Comparison of ENCODE assay signal across 7 mouse cellular contexts in the genomic region with DNA sequence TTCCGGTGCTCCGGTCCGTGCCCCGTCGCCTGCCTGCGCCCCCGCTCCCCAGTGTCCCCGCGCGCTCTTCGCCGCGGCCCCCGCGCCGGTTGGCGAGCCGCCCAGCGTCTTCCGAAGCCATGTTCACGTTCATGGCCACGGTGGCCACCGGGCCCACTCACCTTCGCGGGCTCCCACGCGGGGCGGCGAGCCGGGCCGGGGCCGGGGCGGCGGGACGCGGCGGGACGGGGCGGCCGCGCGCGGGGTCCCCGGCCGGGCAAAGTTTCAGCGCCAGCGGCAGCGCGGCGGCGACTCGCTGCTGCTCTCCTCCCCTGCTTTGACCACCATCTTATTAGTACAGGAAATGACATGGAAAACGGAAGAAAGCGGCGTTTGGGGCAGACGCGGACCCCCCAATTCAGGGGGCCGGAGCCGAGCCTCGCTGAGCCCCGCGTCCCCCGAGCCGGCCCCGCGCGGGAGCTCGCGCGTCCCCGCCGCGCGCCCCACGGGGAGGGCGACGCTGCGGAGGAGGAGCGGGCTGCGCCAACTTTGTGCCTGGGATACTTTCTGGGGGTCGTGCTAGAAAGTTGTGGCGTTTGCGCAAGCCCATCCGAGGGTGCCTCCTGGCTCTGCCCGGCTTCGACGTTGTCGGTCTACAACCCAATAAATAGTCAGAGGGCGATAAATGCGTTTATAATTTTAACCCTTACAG. TPM values are rescaled to one million over a fixed set of nuclear protein-coding genes. Genes with fewer than 3 reads are reported as not detected.
DNase-seq lines count a peak whose midpoint lies in the region; ATAC-seq and TF ChIP-seq lines count a peak whose summit lies in the region.

Gene Prdm11, minus strand, starts transcription at position 350 of the 691 bp plus-strand sequence.

- ATAC-seq in heart, embryonic 16.5 days (replicated peaks; ENCODE audit: extremely low read depth, insufficient read depth, low FRiP score): peak; percentile 37

- TF ChIP-seq POLR2A in testis, adult 2 months (IDR thresholded peaks at IDR 0.05; ENCODE audit: control insufficient read depth, low read depth, low read length): no peak; the same call in 1 of the 2 replicates
- no peak; the same call in 1 of the 2 replicates for TF ChIP-seq POLR2A in bone marrow, adult 2 months (IDR thresholded peaks at IDR 0.05; ENCODE audit: borderline replicate concordance, control insufficient read depth, low read depth, low read length)

- H3K4me2 ChIP-seq in heart, embryonic 16.5 days (ENCODE audit: low read depth, low read length): peak within 1 kb of the TSS; percentile 80

- H3K4me1 ChIP-seq in testis, adult 2 months (ENCODE audit: control insufficient read depth, insufficient read depth, low read length): peaks cover 12% of the 10 kb centered on the region
- peaks cover 1% of the 10 kb centered on the region for H3K4me1 ChIP-seq in bone marrow, adult 2 months (ENCODE audit: control insufficient read depth, insufficient read depth, low read length)
- peaks cover 50% of the 10 kb centered on the region for H3K4me1 ChIP-seq in heart, embryonic 16.5 days (ENCODE audit: control insufficient read depth, insufficient read depth, low read length)

- no peaks in the 10 kb centered on the region for H3K36me3 ChIP-seq in testis, adult 2 months (ENCODE audit: control insufficient read depth, insufficient read depth, low read length)
- no peaks in the 10 kb centered on the region for H3K36me3 ChIP-seq in heart, embryonic 16.5 days (ENCODE audit: control insufficient read depth, insufficient read depth)
- H3K36me3 ChIP-seq in macrophage (ENCODE audit: inconsistent target): no peaks in the 10 kb centered on the region

- no peaks in the 10 kb centered on the region for H3K9me3 ChIP-seq in heart, embryonic 16.5 days (replicated peaks; ENCODE audit: control insufficient read depth, low read length)

- H3K27me3 ChIP-seq in testis, adult 2 months (ENCODE audit: control insufficient read depth, insufficient read depth, low read length): no peaks in the 10 kb centered on the region
- no peaks in the 10 kb centered on the region for H3K27me3 ChIP-seq in heart, embryonic 16.5 days (ENCODE audit: control insufficient read depth, insufficient read depth, low read length)

- DNase-seq in testis, postnatal 14 days (ENCODE audit: low spot score): no peak
- DNase-seq in layer of hippocampus, postnatal 25 days (ENCODE audit: extremely low spot score in 1 of 2, low spot score in 1 of 2): peak in 1 of 2 experiments; percentile 22
- peak; percentile 64 for DNase-seq in testis, postnatal 10 days (ENCODE audit: low spot score)

- 2% methylated on average over 88 of the region's 90 CpGs for WGBS in bone marrow, adult 2 months
- 2% methylated on average over 79 of the region's 90 CpGs for WGBS in heart, embryonic 16.5 days
- WGBS in macrophage (ENCODE audit: missing documents): 2% methylated on average over 80 of the region's 90 CpGs

- no peak for TF ChIP-seq CTCF in testis, adult 2 months (IDR thresholded peaks at IDR 0.05; ENCODE audit: control insufficient read depth, insufficient read depth, insufficient replicate concordance, low read depth, low read length)
- no peak for TF ChIP-seq CTCF in bone marrow, adult 2 months (IDR thresholded peaks at IDR 0.05; ENCODE audit: control insufficient read depth, insufficient read depth, low read length)

- no peaks in the 10 kb centered on the region for H3K79me2 ChIP-seq in macrophage (ENCODE audit: inconsistent target)

- H3K4me3 ChIP-seq in testis, adult 2 months (ENCODE audit: control insufficient read depth, low read depth, low read length): peak within 1 kb of the TSS; percentile 85
- H3K4me3 ChIP-seq in bone marrow, adult 2 months (replicated peaks; ENCODE audit: control insufficient read depth, low read depth, low read length): peak within 1 kb of the TSS; percentile 71
- peak within 1 kb of the TSS; percentile 80 for H3K4me3 ChIP-seq in heart, embryonic 16.5 days (ENCODE audit: low read length)
- peak within 1 kb of the TSS; percentile 33 for H3K4me3 ChIP-seq in macrophage (ENCODE audit: inconsistent target)

- peak within 1 kb of the TSS; percentile 97 for H3K9ac ChIP-seq in heart, embryonic 16.5 days (ENCODE audit: low read length)

- peak within 1 kb of the TSS; percentile 63 for H3K27ac ChIP-seq in testis, adult 2 months (ENCODE audit: control insufficient read depth, insufficient read depth, low read depth, low read length)
- H3K27ac ChIP-seq in bone marrow, adult 2 months (ENCODE audit: control insufficient read depth, insufficient read depth, low read depth, low read length, poor library complexity): peak within 1 kb of the TSS; percentile 79; the same call in 1 of the 2 replicates
- H3K27ac ChIP-seq in heart, embryonic 16.5 days (ENCODE audit: low read length): peak within 1 kb of the TSS; percentile 96
- no peak within 1 kb of the TSS for H3K27ac ChIP-seq in macrophage

RNA-seq across cellular contexts. Expression of gene Prdm11, which starts in this region (rescaled TPM):
- 4.3 and 4.4 TPM in 2 replicates for polyA plus RNA-seq in testis, adult 2 months (2012; rRNA removed)
- 3.0 and 7.6 TPM in 2 replicates for polyA plus RNA-seq in bone marrow, adult 2 months (2011; ENCODE audit: insufficient read depth, insufficient read length, low replicate concordance, missing spikeins)
- polyA plus RNA-seq in heart, embryonic 16.5 days (2015; fragmentation: Nextera tagmentation; extraction: Ambion mirVana): 3.7 and 3.9 TPM in 2 replicates
- 10 to 100 TPM; 24.1 to 25.8 TPM for total RNA-seq in layer of hippocampus, postnatal 25 days (2021)
- 10 to 100 TPM in 5 of 26 experiments, 1 to 10 TPM in 21; 2.4 to 13.4 (median 6.7) TPM for total RNA-seq in macrophage (2018; cell fraction: chromatin; rRNA removed)
- total RNA-seq in macrophage (2018; cell fraction: cytosol; rRNA removed): 1 to 10 TPM in 20 of 26 experiments, under 1 TPM in 6; 0.76 to 2.6 (median 1.6) TPM
- 10 to 100 TPM in 3 of 26 experiments, 1 to 10 TPM in 23; 1.6 to 13.3 (median 4.8) TPM for total RNA-seq in macrophage (2018; cell fraction: nucleus; rRNA removed)
- 1.0 to 2.4 TPM (median 1.1 TPM) in 3 replicates for polyA plus RNA-seq in macrophage (2018)

Comparison
In these comparisons a context has a peak if more than half of its experiments do, and no peak if none do; other contexts are left out.
1. H3K4me3 ChIP-seq: peak in every context shown above with its lines; median percentile 85 in testis, adult 2 months; 80 in heart, embryonic 16.5 days; 71 in bone marrow, adult 2 months; 33 in macrophage.